Mouse (Mus musculus): Measurements from ENCODE around the gene Ptgis.

DNA sequence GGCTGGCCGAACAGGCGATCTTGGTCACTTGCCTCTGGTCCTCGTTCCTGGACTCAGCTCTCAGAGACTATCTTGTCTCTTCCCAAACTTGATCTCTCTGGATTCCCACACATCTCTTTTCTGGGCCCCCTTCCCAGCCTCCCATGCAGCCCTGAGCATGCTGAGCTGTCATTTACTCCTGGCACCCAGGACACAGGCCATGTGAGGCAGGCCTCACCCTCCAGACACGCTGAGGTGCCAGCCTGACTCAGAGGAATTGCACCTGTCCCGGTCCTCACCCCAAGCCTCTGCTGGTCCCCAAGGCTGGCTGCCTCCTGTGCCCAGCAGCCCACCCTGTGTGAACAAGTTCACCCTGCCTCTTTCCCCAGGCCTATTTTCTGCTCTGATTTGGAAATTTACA lies 53.3 kb downstream of the Ptgis start:
- TF ChIP-seq POLR2A (IDR thresholded peaks at IDR 0.05; ENCODE audit: borderline replicate concordance, control insufficient read depth, low read depth, low read length) = no peak
- TF ChIP-seq CTCF (IDR thresholded peaks at IDR 0.05; ENCODE audit: control insufficient read depth, insufficient read depth, low read length) = no peak
